Mouse (Mus musculus) liver, adult 2 months (tissue): Measurements from ENCODE around the gene Rnf43.

Source experiments
- CTCF ChIP-seq: fragments of 200-500 bp; IDR thresholded peaks from 2 replicates; pipeline ENCODE4 v1.5.1; 2011; ENCODE audit warnings: low read depth, low read length, control low read depth
- POLR2A ChIP-seq: fragments of 200-500 bp; IDR thresholded peaks from 2 replicates; pipeline ENCODE4 v1.6.1; 2011; ENCODE audit warnings: low read length, control low read depth; ENCODE audit not compliant: insufficient read depth; ENCODE audit errors: extremely low read depth

- TF ChIP-seq CTCF (no peak), POLR2A (no peak)
Measured at GRCm38 (mm10) chr11:87756251-87756820, 93.8 kb downstream of the Rnf43 start.
